Mouse (Mus musculus): ENCODE measurements at regions not wholly inside any gene's neighbourhood (a gene's known extent, or its start where the extent isn't known, plus 50 kb on each side); places are given as distances from the start of the nearest gene placed in this dataset.

- Histone ChIP-seq H3K4me1 (ENCODE audit: control insufficient read depth, insufficient read depth, low read length) (no peaks in the 10 kb centered on the region), H3K4me3 (ENCODE audit: low read length) (no peak overlapping the region), H3K36me3 (ENCODE audit: control insufficient read depth, insufficient read depth, low read length) (no peaks in the 10 kb centered on the region), H3K27me3 (replicated peaks; ENCODE audit: control insufficient read depth, insufficient read depth, low read length) (no peaks in the 10 kb centered on the region), H3K27ac (ENCODE audit: low read length) (no peak overlapping the region), H3K4me2 (ENCODE audit: low read depth, low read length) (no peak overlapping the region), H3K9me3 (ENCODE audit: control insufficient read depth, low read length) (no peaks in the 10 kb centered on the region), H3K9ac (ENCODE audit: low read depth, low read length) (no peak overlapping the region)
- no peak for ATAC-seq
- 80% methylated on average over 5 of the region's 5 CpGs for WGBS
Observed at GRCm38 (mm10) chr5:126606756-126607155, 634.9 kb upstream of the Tmem132c start.

GRCm38 (mm10) chr5:126612571-126612970, 629.0 kb upstream of the Tmem132c start:
- no peak for ATAC-seq

GRCm38 (mm10) chr5:126622551-126622950, 619.1 kb upstream of the Tmem132c start:
- Histone ChIP-seq H3K4me1 (ENCODE audit: control insufficient read depth, insufficient read depth, low read length) (no peaks in the 10 kb centered on the region), H3K27ac (ENCODE audit: low read length) (no peak overlapping the region), H3K9me3 (ENCODE audit: control insufficient read depth, low read length) (no peaks in the 10 kb centered on the region), H3K4me2 (ENCODE audit: low read depth, low read length) (no peak overlapping the region), H3K9ac (ENCODE audit: low read depth, low read length) (no peak overlapping the region), H3K36me3 (ENCODE audit: control insufficient read depth, insufficient read depth, low read length) (no peaks in the 10 kb centered on the region), H3K27me3 (replicated peaks; ENCODE audit: control insufficient read depth, insufficient read depth, low read length) (no peaks in the 10 kb centered on the region), H3K4me3 (ENCODE audit: low read length) (no peak overlapping the region)
- WGBS = 82% methylated on average over 6 of the region's 6 CpGs
- ATAC-seq = no peak

More at GRCm38 (mm10) chr5:126612571-126612970, 629.0 kb upstream of the Tmem132c start:
- H3K4me1 ChIP-seq (ENCODE audit: control insufficient read depth, insufficient read depth, low read length) = no peaks in the 10 kb centered on the region
- H3K4me3 ChIP-seq (ENCODE audit: low read length) = no peak overlapping the region
- H3K27me3 ChIP-seq (replicated peaks; ENCODE audit: control insufficient read depth, insufficient read depth, low read length) = no peaks in the 10 kb centered on the region
- WGBS = 87% methylated on average over 4 of the region's 4 CpGs
- H3K27ac ChIP-seq (ENCODE audit: low read length) = no peak overlapping the region
- no peaks in the 10 kb centered on the region for H3K9me3 ChIP-seq (ENCODE audit: control insufficient read depth, low read length)
- H3K36me3 ChIP-seq (ENCODE audit: control insufficient read depth, insufficient read depth, low read length) = no peaks in the 10 kb centered on the region
- H3K4me2 ChIP-seq (ENCODE audit: low read depth, low read length) = no peak overlapping the region
- H3K9ac ChIP-seq (ENCODE audit: low read depth, low read length) = no peak overlapping the region

- H3K27me3 ChIP-seq (replicated peaks; ENCODE audit: control insufficient read depth, insufficient read depth, low read length) = no peaks in the 10 kb centered on the region
- no peak overlapping the region for H3K4me3 ChIP-seq (ENCODE audit: low read length)
- no peaks in the 10 kb centered on the region for H3K36me3 ChIP-seq (ENCODE audit: control insufficient read depth, insufficient read depth, low read length)
- no peaks in the 10 kb centered on the region for H3K4me1 ChIP-seq (ENCODE audit: control insufficient read depth, insufficient read depth, low read length)
- H3K27ac ChIP-seq (ENCODE audit: low read length) = no peak overlapping the region
- WGBS = 10% methylated on average over 6 of the region's 6 CpGs
- no peak overlapping the region for H3K9ac ChIP-seq (ENCODE audit: low read depth, low read length)
- no peaks in the 10 kb centered on the region for H3K9me3 ChIP-seq (ENCODE audit: control insufficient read depth, low read length)
- no peak for ATAC-seq
- no peak overlapping the region for H3K4me2 ChIP-seq (ENCODE audit: low read depth, low read length)
Observed at GRCm38 (mm10) chr5:126623205-126623604, 618.4 kb upstream of the Tmem132c start.

GRCm38 (mm10) chr5:126629826-126630225, 611.8 kb upstream of the Tmem132c start:
- Histone ChIP-seq H3K9ac (ENCODE audit: low read depth, low read length) (no peak overlapping the region), H3K4me3 (ENCODE audit: low read length) (no peak overlapping the region), H3K4me2 (ENCODE audit: low read depth, low read length) (no peak overlapping the region), H3K4me1 (ENCODE audit: control insufficient read depth, insufficient read depth, low read length) (no peaks in the 10 kb centered on the region), H3K36me3 (ENCODE audit: control insufficient read depth, insufficient read depth, low read length) (no peaks in the 10 kb centered on the region), H3K27me3 (replicated peaks; ENCODE audit: control insufficient read depth, insufficient read depth, low read length) (no peaks in the 10 kb centered on the region), H3K27ac (ENCODE audit: low read length) (no peak overlapping the region), H3K9me3 (ENCODE audit: control insufficient read depth, low read length) (no peaks in the 10 kb centered on the region)
- WGBS = 24% methylated on average over 2 of the region's 2 CpGs
- no peak for ATAC-seq

GRCm38 (mm10) chr5:126650415-126650814, 591.2 kb upstream of the Tmem132c start:
- H3K9ac ChIP-seq (ENCODE audit: low read depth, low read length) = no peak overlapping the region
- 80% methylated on average over 7 of the region's 7 CpGs for WGBS
- H3K27ac ChIP-seq (ENCODE audit: low read length) = no peak overlapping the region
- no peak overlapping the region for H3K4me2 ChIP-seq (ENCODE audit: low read depth, low read length)
- no peaks in the 10 kb centered on the region for H3K9me3 ChIP-seq (ENCODE audit: control insufficient read depth, low read length)
- no peaks in the 10 kb centered on the region for H3K27me3 ChIP-seq (replicated peaks; ENCODE audit: control insufficient read depth, insufficient read depth, low read length)
- H3K36me3 ChIP-seq (ENCODE audit: control insufficient read depth, insufficient read depth, low read length) = no peaks in the 10 kb centered on the region
- no peak for ATAC-seq
- no peaks in the 10 kb centered on the region for H3K4me1 ChIP-seq (ENCODE audit: control insufficient read depth, insufficient read depth, low read length)
- no peak overlapping the region for H3K4me3 ChIP-seq (ENCODE audit: low read length)

GRCm38 (mm10) chr5:126651367-126651766, 590.2 kb upstream of the Tmem132c start:
- H3K36me3 ChIP-seq (ENCODE audit: control insufficient read depth, insufficient read depth, low read length) = no peaks in the 10 kb centered on the region
- no peaks in the 10 kb centered on the region for H3K4me1 ChIP-seq (ENCODE audit: control insufficient read depth, insufficient read depth, low read length)
- no peak for ATAC-seq
- H3K27me3 ChIP-seq (replicated peaks; ENCODE audit: control insufficient read depth, insufficient read depth, low read length) = no peaks in the 10 kb centered on the region
- H3K4me2 ChIP-seq (ENCODE audit: low read depth, low read length) = no peak overlapping the region
- WGBS = 12% methylated on average over 3 of the region's 3 CpGs
- no peaks in the 10 kb centered on the region for H3K9me3 ChIP-seq (ENCODE audit: control insufficient read depth, low read length)
- no peak overlapping the region for H3K9ac ChIP-seq (ENCODE audit: low read depth, low read length)
- no peak overlapping the region for H3K4me3 ChIP-seq (ENCODE audit: low read length)
- no peak overlapping the region for H3K27ac ChIP-seq (ENCODE audit: low read length)

GRCm38 (mm10) chr5:126662648-126663047, 579.0 kb upstream of the Tmem132c start:
- no peaks in the 10 kb centered on the region for H3K27me3 ChIP-seq (replicated peaks; ENCODE audit: control insufficient read depth, insufficient read depth, low read length)
- 89% methylated on average over 4 of the region's 4 CpGs for WGBS

GRCm38 (mm10) chr5:126671156-126671555, 570.5 kb upstream of the Tmem132c start:
- Histone ChIP-seq H3K4me3 (ENCODE audit: low read length) (no peak overlapping the region), H3K4me1 (ENCODE audit: control insufficient read depth, insufficient read depth, low read length) (no peaks in the 10 kb centered on the region), H3K9me3 (ENCODE audit: control insufficient read depth, low read length) (no peaks in the 10 kb centered on the region), H3K9ac (ENCODE audit: low read depth, low read length) (no peak overlapping the region), H3K27ac (ENCODE audit: low read length) (no peak overlapping the region), H3K4me2 (ENCODE audit: low read depth, low read length) (no peak overlapping the region), H3K27me3 (replicated peaks; ENCODE audit: control insufficient read depth, insufficient read depth, low read length) (no peaks in the 10 kb centered on the region), H3K36me3 (ENCODE audit: control insufficient read depth, insufficient read depth, low read length) (no peaks in the 10 kb centered on the region)
- whole genome bisulfite sequencing = 60% methylated on average over 1 of the region's 1 CpGs
- no peak for ATAC-seq

More at GRCm38 (mm10) chr5:126662648-126663047, 579.0 kb upstream of the Tmem132c start:
- Histone ChIP-seq H3K9ac (ENCODE audit: low read depth, low read length) (no peak overlapping the region), H3K36me3 (ENCODE audit: control insufficient read depth, insufficient read depth, low read length) (no peaks in the 10 kb centered on the region), H3K9me3 (ENCODE audit: control insufficient read depth, low read length) (0 out of 2 replicates have a peak, but pooled peaks cover 6% of the 10 kb centered on the region), H3K4me1 (ENCODE audit: control insufficient read depth, insufficient read depth, low read length) (no peaks in the 10 kb centered on the region), H3K4me2 (ENCODE audit: low read depth, low read length) (no peak overlapping the region), H3K27ac (ENCODE audit: low read length) (no peak overlapping the region), H3K4me3 (ENCODE audit: low read length) (no peak overlapping the region)
- ATAC-seq = no peak

- Histone ChIP-seq H3K27me3 (replicated peaks; ENCODE audit: control insufficient read depth, insufficient read depth, low read length) (no peaks in the 10 kb centered on the region), H3K4me1 (ENCODE audit: control insufficient read depth, insufficient read depth, low read length) (no peaks in the 10 kb centered on the region), H3K9me3 (ENCODE audit: control insufficient read depth, low read length) (no peaks in the 10 kb centered on the region), H3K4me3 (ENCODE audit: low read length) (no peak overlapping the region), H3K36me3 (ENCODE audit: control insufficient read depth, insufficient read depth, low read length) (no peaks in the 10 kb centered on the region), H3K4me2 (ENCODE audit: low read depth, low read length) (no peak overlapping the region), H3K27ac (ENCODE audit: low read length) (no peak overlapping the region), H3K9ac (ENCODE audit: low read depth, low read length) (no peak overlapping the region)
- WGBS = 67% methylated on average over 6 of the region's 6 CpGs
- no peak for ATAC-seq
Observed at GRCm38 (mm10) chr5:126680262-126680661, 561.3 kb upstream of the Tmem132c start.
